Mouse (Mus musculus) yolk sac, embryonic 10.5 days (tissue): Measurements from ENCODE around the gene Anxa6.

Experiments
- DNase-seq: peaks from one replicate; pipeline ENCODE4 v3.0.0-alpha.2; 2017; ENCODE audit warnings: low spot score

The Anxa6 gene

GRCm38 (mm10) chr11:55031211-55031990, 1.8 kb downstream of the Anxa6 start:
- DNase-seq = no peak

- DNase-seq = peak; percentile 71
Measured at GRCm38 (mm10) chr11:55028509-55028908, 4.7 kb downstream of the Anxa6 start.

GRCm38 (mm10) chr11:55027204-55027855, 5.9 kb downstream of the Anxa6 start:
- DNase-seq = no peak

- no peak for DNase-seq
Measured at GRCm38 (mm10) chr11:55025896-55026295, 7.3 kb downstream of the Anxa6 start.

DNA sequence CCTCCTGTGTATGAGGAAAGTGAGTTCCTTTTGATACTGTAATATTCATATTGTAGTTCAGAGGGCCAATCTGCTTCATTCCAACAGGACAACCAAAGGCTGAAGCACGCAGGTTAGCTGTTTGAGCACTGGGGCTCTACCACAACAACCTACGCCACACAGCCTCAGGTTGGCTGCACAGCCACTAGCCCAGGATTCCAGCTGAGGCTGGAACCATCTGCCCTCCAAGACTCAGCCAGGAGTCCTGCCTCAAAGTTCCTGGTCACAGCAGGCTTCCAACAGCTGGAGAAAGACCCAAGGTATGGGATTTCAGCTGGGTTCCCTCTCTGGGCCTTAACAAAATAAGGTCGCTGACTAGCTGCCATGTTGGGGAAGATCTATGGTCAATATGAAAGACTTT, 9.7 kb downstream of the Anxa6 start:
- no peak for DNase-seq

- DNase-seq = peak; percentile 76
Measured at GRCm38 (mm10) chr11:55023049-55023564, 10.1 kb downstream of the Anxa6 start.

DNA sequence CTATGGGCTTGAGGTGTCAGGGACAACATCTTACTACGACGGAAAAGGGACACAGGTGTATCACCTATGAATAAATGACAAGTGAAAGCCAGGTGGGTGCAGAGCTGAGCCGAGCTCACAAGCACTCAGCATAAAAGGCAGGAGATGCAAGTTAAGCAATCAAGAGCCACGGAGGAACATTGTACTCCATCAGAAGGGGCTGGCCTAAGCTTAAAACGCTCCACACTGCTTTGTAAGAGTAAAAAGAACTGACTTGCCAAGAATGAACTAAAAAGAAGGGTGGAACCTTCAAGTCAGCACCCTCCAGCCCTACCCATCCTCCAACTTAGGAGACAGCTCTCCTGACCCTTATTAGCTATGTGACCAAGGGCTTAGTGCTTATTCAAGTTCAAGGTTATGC, 10.7 kb downstream of the Anxa6 start:
- DNase-seq = no peak

DNA sequence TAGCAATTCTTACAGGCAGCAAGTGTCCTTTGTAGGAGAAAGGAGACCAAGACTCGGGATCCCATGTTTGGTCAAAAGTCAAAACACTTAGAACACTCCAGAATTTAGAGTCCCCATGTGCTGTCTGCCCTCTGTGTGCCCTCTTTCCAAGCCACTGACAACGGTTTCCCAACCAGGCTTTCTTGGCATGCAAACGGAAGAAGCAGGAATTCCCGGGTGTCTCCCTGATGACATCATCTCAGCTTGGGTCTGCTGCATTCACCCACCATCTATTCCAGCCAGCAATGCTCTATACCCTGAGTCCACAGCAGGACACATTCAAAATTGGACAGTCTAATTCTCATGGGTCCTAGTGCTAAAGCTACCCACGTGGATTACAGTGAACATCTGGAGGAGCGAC, 11.4 kb downstream of the Anxa6 start:
- DNase-seq = no peak

DNA sequence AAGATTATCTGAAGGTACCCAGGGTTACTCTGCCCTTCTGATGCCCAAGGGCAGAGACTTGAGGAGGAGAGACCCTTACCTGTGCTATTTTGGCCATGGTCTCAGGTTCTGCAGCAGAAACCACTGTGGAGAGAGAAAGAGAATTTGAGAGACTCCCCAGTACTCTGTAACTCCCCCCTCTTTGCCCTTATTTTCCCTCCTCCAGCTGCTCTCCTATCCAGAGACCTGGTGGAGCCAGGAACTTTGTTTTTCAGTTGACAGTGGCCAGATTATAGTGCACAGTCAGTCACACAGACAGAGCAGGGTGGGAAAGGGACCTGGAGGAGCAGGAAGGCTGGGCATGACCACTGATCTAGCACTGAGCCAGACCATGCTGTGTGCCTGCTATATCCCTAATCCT, 11.8 kb downstream of the Anxa6 start:
- no peak for DNase-seq

- DNase-seq = no peak
Measured at GRCm38 (mm10) chr11:55019711-55020110, 13.5 kb downstream of the Anxa6 start.

GRCm38 (mm10) chr11:55018034-55018433, 15.2 kb downstream of the Anxa6 start:
- DNase-seq = no peak

DNA sequence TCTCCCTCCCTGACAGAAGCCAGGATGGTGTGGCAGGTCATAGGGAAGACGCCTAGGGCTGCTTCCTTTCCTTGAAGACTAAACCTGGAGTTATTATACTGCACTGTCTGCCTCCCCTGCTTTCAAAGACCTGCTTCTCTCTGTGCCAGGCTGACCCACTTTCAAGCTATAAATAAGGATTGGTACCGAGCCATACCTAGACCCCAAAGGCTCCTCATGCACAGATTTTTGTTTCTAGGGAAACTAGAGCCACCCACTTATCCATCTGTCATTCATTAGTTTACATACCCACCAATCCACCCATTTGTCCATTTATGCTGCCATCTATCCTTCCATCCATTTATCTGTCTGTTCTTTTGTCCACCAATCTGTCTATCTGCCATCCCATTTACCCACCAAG, 16.0 kb downstream of the Anxa6 start:
- no peak for DNase-seq

DNA sequence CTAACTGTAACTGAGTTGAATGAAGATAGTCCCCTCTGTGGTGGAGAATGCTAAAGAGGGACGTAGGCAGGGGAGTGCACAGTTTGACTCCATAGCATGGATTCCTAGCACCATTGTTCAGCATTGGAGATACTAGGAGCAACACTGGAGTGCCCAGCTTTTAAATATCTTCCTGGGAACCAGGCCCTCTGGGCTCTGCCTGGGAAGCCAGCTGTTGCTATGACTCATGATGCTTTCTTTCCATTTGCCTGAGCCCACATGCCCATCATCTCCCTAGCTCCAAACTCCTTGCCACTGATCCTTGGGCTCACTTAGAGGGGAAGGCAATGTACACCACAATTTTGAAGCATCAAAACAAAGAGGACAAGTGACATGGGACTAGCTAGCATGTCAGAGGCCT, 16.5 kb downstream of the Anxa6 start:
- DNase-seq = no peak

DNA sequence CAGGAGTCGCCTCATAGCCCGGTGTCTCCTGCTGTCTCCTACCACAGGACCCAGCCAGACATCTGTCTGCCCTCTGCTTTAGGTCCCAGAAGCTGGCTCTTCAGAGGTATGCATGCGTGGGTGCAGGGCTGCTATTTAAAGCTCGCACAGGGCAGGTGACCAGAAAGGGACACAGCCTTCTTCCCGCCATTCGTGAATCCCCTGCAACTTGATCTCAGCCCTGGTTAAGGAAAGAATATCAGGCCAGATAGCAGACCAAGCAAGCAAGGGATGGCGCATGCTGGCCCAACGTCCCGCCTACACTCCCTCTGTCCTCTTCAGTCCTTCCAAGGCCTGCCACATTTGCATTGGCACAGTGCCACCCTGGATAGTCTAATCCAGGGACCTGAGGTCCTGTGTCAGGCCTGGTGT, 17.4 kb downstream of the Anxa6 start:
- DNase-seq = no peak

DNA sequence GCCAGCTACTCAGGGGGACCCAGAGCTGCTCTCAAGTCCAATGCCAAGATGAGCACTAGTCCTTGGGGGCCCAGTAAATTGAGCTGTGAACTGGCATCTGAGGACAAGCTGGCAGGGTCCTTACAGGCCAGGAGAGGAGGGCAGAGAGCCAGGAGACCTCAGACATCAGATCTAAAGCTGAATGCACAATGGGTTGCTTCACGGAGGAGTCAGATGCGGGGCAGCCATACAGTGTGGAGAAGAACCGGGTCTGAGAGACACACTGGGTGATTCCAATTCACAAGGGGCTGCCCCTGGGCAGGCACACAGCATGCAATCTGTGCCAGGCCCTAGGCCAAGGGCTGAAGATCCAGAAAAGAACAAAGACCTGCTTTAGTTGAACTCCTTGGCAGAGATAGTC, 18.0 kb downstream of the Anxa6 start:
- DNase-seq = no peak

DNA sequence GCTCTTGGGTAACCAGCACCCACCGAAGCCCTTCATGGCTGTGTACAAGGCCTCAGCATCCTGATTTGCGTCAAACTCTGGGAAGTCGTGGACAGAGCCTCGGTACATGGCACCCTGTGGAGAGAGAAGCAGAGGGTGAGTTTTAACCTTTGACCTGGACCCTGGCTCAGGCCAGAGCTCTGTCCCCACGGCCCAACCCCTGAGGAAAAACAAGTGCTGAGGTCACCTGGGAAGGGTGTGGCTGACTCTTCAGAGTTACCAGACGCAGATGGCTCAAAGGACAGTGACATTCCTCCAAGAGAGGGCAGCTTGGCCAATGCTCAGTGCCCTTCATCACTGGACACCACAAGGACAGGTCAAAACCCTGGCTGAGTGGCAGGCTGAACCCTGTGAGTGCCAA, 19.4 kb downstream of the Anxa6 start:
- peak; percentile 87 for DNase-seq

- DNase-seq = peak; percentile 82
Measured at GRCm38 (mm10) chr11:55012551-55013521, 20.4 kb downstream of the Anxa6 start.

GRCm38 (mm10) chr11:55011440-55011839, 21.8 kb downstream of the Anxa6 start:
- DNase-seq = no peak

DNA sequence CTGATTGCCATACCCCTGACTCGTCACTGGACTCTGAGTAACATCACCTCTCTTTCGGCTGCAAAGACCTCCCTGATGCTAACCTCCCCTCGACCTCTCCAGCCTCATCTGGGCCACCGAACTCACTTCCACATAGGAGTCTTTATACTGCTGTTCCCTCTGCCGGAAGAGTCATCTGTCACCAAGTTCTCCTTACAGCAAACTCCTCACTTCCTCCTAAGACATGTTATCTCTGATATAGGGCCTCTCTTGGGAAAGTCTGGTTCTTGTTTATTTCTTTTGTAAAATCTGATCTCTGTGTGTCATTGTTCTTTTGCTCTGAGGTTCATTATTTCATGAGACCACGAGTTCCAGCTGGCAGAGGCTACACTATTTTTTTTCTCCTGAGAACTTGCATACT, 25.0 kb downstream of the Anxa6 start:
- DNase-seq = no peak

- no peak for DNase-seq
Measured at GRCm38 (mm10) chr11:55005684-55006083, 27.6 kb downstream of the Anxa6 start.

DNA sequence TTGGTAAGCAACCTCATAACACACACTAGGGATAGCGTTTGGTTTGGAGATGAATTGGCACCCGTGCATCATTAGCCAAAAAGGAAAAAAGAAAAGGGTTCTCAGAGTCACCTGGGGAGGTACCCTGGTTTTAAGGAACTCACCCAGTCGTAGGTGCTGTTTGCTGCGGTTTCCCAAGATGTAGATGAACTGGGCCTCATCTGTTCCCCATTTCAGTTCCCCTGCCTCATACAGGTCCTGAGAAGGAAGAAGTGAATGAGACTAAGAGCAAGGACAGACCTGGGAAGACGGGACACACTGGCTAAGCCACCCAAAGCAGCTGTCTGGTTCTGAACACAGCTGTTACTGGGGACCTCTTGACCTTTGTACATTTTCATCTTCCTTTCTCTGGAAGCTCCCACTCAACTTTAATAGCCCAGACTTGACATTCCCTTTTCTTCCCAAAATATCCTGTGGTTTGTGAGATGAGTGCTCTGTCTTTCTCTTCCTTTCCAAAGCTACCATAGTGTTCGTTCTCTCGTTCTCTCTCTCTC, 28.2 kb downstream of the Anxa6 start:
- no peak for DNase-seq

DNA sequence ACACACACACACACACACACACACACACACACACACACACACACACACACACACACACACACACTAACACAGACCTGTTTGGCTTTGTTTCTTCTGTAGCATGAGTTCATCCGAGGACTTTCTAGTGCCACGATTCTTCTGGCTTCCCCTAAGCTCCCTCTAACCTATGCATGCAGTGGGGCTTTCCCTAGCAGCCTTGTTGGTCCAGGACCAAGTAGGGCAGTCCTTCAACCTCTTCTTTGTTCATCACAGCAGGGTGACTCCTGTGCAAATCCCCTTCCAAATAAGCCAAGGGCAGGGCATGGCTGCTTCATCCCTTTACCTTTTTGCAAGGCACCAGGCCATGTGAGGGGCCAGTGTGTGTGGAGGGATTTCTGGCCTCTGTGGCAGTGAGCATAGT, 34.5 kb downstream of the Anxa6 start:
- no peak for DNase-seq
